Mouse (Mus musculus) hindbrain, embryonic 11.5 days (tissue): Measurements from ENCODE around the gene Nebl. TPM values are rescaled to one million over a fixed set of nuclear protein-coding genes. Genes with fewer than 3 reads are reported as not detected.

Experiments used
- ATAC-seq: fragments of 200-750 bp; cut with Nextera tagmentation; 2 replicates; pipeline ENCODE4 v1.8.0; 2017; ENCODE audit warnings: mild to moderate bottlenecking, moderate TSS enrichment, moderate library complexity; ENCODE audit not compliant: low FRiP score
- DNase-seq: peaks from one replicate; pipeline ENCODE4 v3.0.0-alpha.2; 2015; ENCODE audit warnings: low spot score
- H3K27ac ChIP-seq: fragments of 300-500 bp; sonication (generic); 2 replicates; pipeline ENCODE4 v1.5.1; 2014; ENCODE audit warnings: mild to moderate bottlenecking, low read depth, low read length
- H3K27me3 ChIP-seq: fragments of 300-500 bp; sonication (generic); 2 replicates; pipeline ENCODE4 v1.6.1; 2014; ENCODE audit warnings: mild to moderate bottlenecking, low read length, moderate library complexity, mixed read lengths; ENCODE audit not compliant: control insufficient read depth, insufficient read depth
- H3K36me3 ChIP-seq: fragments of 300-500 bp; sonication (generic); 2 replicates; pipeline ENCODE4 v1.6.1; 2014; ENCODE audit warnings: mild to moderate bottlenecking, low read length, moderate library complexity, mixed read lengths; ENCODE audit not compliant: control insufficient read depth, insufficient read depth
- H3K4me1 ChIP-seq: fragments of 300-500 bp; sonication (generic); replicated peaks from 2 replicates; pipeline ENCODE4 v1.6.1; 2014; ENCODE audit warnings: low read length, mixed read lengths; ENCODE audit not compliant: control insufficient read depth, insufficient read depth
- H3K4me2 ChIP-seq: fragments of 300-500 bp; sonication (generic); replicated peaks from 2 replicates; pipeline ENCODE4 v1.6.1; 2014; ENCODE audit warnings: mild to moderate bottlenecking, low read depth, low read length
- H3K4me3 ChIP-seq: fragments of 300-500 bp; sonication (generic); 2 replicates; pipeline ENCODE4 v1.5.1; 2014; ENCODE audit warnings: low read depth, low read length
- H3K9ac ChIP-seq: fragments of 300-500 bp; sonication (generic); 2 replicates; pipeline ENCODE4 v1.6.1; 2014; ENCODE audit warnings: low read depth, low read length
- H3K9me3 ChIP-seq: fragments of 300-500 bp; sonication (generic); 2 replicates; pipeline ENCODE4 v1.6.1; 2016; ENCODE audit warnings: low read length; ENCODE audit not compliant: control insufficient read depth
- WGBS: fragments of 180-500 bp; shearing (Covaris S2); extraction: QIAGEN DNeasy Blood & Tissue Kit; methylation state at CpG from one replicate; pipeline ENCODE4 v1.1.7; 2014; 5-methylcytosine and 5-hydroxymethylcytosine counted together
- polyA plus RNA-seq: library from polyadenylated mRNA; unstranded; fragments of >200 nt; fragmentation: Nextera tagmentation; extraction: Ambion mirVana; gene quantifications from 2 replicates; pipeline ENCODE4 v1.2.1, GENCODE M21; 2014

Gene Nebl
- polyA plus RNA-seq, 1 experiment from 2014 or later = 8.6 TPM

- no peak overlapping the region for H3K27ac ChIP-seq
- H3K36me3 ChIP-seq = no peaks in the 10 kb centered on the region
- 81% methylated on average over 5 of the region's 5 CpGs for WGBS
- no peaks in the 10 kb centered on the region for H3K4me1 ChIP-seq
- no peaks in the 10 kb centered on the region for H3K27me3 ChIP-seq
- no peaks in the 10 kb centered on the region for H3K9me3 ChIP-seq
- H3K4me2 ChIP-seq = no peak overlapping the region
- no peak for DNase-seq
- ATAC-seq = no peak
- no peak overlapping the region for H3K4me3 ChIP-seq
- no peak overlapping the region for H3K9ac ChIP-seq
Measured at GRCm38 (mm10) chr2:17525739-17526526, 205.3 kb downstream of the Nebl start.

GRCm38 (mm10) chr2:17525211-17525610, 206.1 kb downstream of the Nebl start:
- peak; percentile 63; the same call in 1 of the 2 replicates for ATAC-seq
- DNase-seq = no peak

GRCm38 (mm10) chr2:17524205-17524978, 206.9 kb downstream of the Nebl start:
- H3K9me3 ChIP-seq = no peaks in the 10 kb centered on the region
- ATAC-seq (peak; percentile 28; the same call in 1 of the 2 replicates), DNase-seq (peak; percentile 18)
- no peaks in the 10 kb centered on the region for H3K36me3 ChIP-seq
- no peak overlapping the region for H3K4me3 ChIP-seq
- H3K9ac ChIP-seq = no peak overlapping the region
- no peaks in the 10 kb centered on the region for H3K4me1 ChIP-seq
- no peak overlapping the region for H3K4me2 ChIP-seq
- 47% methylated on average over 10 of the region's 10 CpGs for WGBS
- no peaks in the 10 kb centered on the region for H3K27me3 ChIP-seq
- H3K27ac ChIP-seq = no peak overlapping the region

More at GRCm38 (mm10) chr2:17525211-17525610, 206.1 kb downstream of the Nebl start:
- 52% methylated on average over 4 of the region's 4 CpGs for WGBS
- H3K36me3 ChIP-seq = no peaks in the 10 kb centered on the region
- H3K4me3 ChIP-seq = no peak overlapping the region
- no peaks in the 10 kb centered on the region for H3K27me3 ChIP-seq
- H3K9ac ChIP-seq = no peak overlapping the region
- no peaks in the 10 kb centered on the region for H3K4me1 ChIP-seq
- H3K9me3 ChIP-seq = no peaks in the 10 kb centered on the region
- H3K4me2 ChIP-seq = no peak overlapping the region
- H3K27ac ChIP-seq = no peak overlapping the region

DNA sequence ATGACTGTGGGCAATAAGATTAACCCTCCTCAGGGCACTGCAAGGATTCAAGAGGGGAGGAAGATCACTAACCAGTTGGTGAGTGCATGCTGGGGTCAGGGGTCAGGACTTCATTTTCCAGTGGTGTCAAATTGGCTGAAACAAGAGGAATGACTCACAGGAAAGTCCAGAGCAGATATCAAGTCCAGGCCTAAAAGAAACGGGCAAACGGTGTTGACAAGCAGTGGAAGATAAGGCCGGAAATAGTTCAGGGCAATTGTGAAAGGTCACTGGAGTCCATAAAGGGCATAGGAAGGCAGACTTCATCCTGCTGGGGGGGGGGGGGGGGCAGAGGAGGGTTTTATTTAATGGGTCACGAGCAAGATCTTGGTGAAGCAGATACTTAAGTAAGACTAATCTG, 207.5 kb downstream of the Nebl start:
- H3K4me3 ChIP-seq = no peak overlapping the region
- 57% methylated on average over 4 of the region's 4 CpGs for WGBS
- H3K4me2 ChIP-seq = no peak overlapping the region
- H3K27ac ChIP-seq = no peak overlapping the region
- no peak overlapping the region for H3K9ac ChIP-seq
- ATAC-seq = no peak
- no peaks in the 10 kb centered on the region for H3K36me3 ChIP-seq
- H3K4me1 ChIP-seq = no peaks in the 10 kb centered on the region
- no peaks in the 10 kb centered on the region for H3K9me3 ChIP-seq
- DNase-seq = no peak
- H3K27me3 ChIP-seq = no peaks in the 10 kb centered on the region

DNA sequence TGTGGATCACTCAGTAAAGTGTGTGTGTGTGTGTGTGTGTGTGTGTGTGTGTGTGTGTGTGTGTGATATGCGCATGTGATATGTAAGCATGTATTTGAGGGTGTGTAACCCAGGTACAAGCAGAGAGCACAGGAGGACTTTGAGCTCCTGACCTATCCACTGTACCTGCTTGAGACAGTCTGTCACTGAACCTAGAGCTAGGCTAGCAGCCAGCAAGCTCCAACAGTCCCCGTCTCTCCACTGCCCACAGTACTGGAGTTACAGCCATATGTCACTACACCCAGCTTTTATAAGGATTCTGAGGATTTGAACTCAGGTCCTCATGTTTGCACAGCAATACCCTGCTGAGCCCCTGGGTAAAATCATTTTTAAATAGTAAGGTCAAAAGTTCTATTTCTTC, 215.6 kb downstream of the Nebl start:
- Histone ChIP-seq H3K36me3 (no peaks in the 10 kb centered on the region), H3K4me3 (no peak overlapping the region), H3K9ac (no peak overlapping the region), H3K9me3 (no peaks in the 10 kb centered on the region), H3K4me2 (no peak overlapping the region), H3K27ac (no peak overlapping the region), H3K4me1 (no peaks in the 10 kb centered on the region), H3K27me3 (no peaks in the 10 kb centered on the region)
- no peak for DNase-seq
- ATAC-seq = no peak
- whole genome bisulfite sequencing = 83% methylated on average over 2 of the region's 2 CpGs

- H3K27ac ChIP-seq = 0 out of 2 replicates have a peak overlapping the region, but pooled peaks have one; percentile 30
- ATAC-seq = no peak
Measured at GRCm38 (mm10) chr2:17514765-17515164, 216.5 kb downstream of the Nebl start.

DNA sequence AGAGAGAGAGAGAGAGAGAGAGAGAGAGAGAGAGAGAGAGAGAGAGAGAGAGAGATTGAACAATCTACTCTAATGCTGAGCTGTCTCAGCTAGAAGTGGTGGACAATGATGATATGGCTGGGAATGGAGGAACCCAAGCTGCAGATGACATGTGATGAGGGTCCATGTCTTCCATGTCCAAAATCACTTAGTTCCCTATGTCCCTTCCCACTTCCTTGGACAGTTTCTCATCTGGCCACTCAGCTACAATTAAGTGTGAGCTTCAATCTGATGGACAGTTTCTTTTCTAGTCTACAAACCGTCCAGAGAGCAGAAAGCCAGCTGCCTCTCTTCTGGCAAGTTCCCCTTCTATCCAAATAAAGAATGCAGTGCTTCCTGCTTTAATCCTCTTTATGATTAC, 221.3 kb downstream of the Nebl start:
- DNase-seq = no peak
- Histone ChIP-seq H3K27me3 (no peaks in the 10 kb centered on the region), H3K4me1 (no peaks in the 10 kb centered on the region), H3K4me3 (no peak overlapping the region), H3K4me2 (no peak overlapping the region), H3K27ac (no peak overlapping the region), H3K36me3 (no peaks in the 10 kb centered on the region), H3K9me3 (no peaks in the 10 kb centered on the region), H3K9ac (no peak overlapping the region)
- no peak for ATAC-seq
- 57% methylated on average over 1 of the region's 1 CpGs for WGBS

More at GRCm38 (mm10) chr2:17514765-17515164, 216.5 kb downstream of the Nebl start:
- Histone ChIP-seq H3K4me1 (no peaks in the 10 kb centered on the region), H3K9ac (no peak overlapping the region), H3K4me2 (no peak overlapping the region), H3K4me3 (no peak overlapping the region), H3K27me3 (no peaks in the 10 kb centered on the region), H3K36me3 (no peaks in the 10 kb centered on the region), H3K9me3 (no peaks in the 10 kb centered on the region)
- whole genome bisulfite sequencing = 54% methylated on average over 12 of the region's 12 CpGs
- DNase-seq = no peak

DNA sequence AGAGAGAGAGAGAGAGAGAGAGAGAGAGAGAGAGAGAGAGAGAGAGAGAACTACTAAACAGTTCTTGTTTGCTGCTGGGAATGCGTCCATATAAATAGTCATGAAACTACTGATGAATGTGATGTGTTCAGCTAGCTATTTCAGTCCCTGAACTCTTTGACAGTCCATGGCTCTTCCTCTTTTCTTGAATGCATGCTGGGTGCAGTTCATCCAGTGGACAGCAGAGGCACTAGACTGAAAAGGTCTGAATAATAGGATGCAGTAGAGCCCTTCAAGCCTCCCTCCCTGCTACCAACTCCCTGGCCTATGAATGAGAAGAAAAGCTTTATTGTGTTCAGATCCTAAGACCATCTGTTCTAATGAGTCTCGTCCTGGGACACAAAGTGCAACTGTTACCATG, 223.9 kb downstream of the Nebl start:
- H3K4me2 ChIP-seq = no peak overlapping the region
- DNase-seq (no peak), ATAC-seq (no peak)
- H3K4me1 ChIP-seq = no peaks in the 10 kb centered on the region
- no peaks in the 10 kb centered on the region for H3K36me3 ChIP-seq
- H3K27ac ChIP-seq = no peak overlapping the region
- no peak overlapping the region for H3K9ac ChIP-seq
- H3K9me3 ChIP-seq = no peaks in the 10 kb centered on the region
- H3K27me3 ChIP-seq = no peaks in the 10 kb centered on the region
- no peak overlapping the region for H3K4me3 ChIP-seq
- 79% methylated on average over 2 of the region's 2 CpGs for WGBS
